In the genomic region with DNA sequence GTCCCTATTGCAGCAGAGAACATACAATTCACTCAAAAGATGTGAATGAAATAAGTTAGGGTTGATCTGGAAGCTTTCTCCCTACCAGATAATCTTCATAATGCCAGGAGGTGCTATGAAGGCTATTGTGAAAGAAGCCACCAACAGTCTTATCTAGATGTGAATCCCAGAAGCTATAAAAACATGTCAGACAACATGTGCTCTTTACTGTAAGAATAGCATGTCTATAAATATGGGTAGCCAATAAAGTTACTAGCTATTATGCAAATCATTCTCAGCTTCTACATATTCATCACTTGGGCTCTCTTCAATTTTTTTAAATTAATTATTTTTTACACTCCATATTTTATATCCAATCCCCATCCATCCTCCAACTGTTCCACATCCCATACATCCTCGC, we compare ENCODE assay signal across 33 mouse cellular contexts.
"Had no signal": no experiment of that assay in that cellular context is flagged by ENCODE, and none has a peak within 500 bp of the region (broad histone marks: within the 10 kb centered on the region; RNA-seq: fewer than 3 reads in every experiment).

No protein-coding gene starts in this region.

- H3K9me3 ChIP-seq: heart, embryonic 13.5 days; heart, embryonic 15.5 days; hindbrain, embryonic 10.5 days; hindbrain, embryonic 12.5 days; hindbrain, embryonic 13.5 days; hindbrain, embryonic 15.5 days; intestine, embryonic 15.5 days; kidney, embryonic 15.5 days had no signal

- H3K9ac ChIP-seq: heart, embryonic 13.5 days; heart, embryonic 15.5 days; hindbrain, embryonic 12.5 days; hindbrain, embryonic 13.5 days; hindbrain, embryonic 14.5 days; hindbrain, embryonic 15.5 days; intestine, embryonic 15.5 days; kidney, embryonic 15.5 days had no signal

- H3K4me3 ChIP-seq: heart, embryonic 13.5 days; heart, embryonic 15.5 days; hindbrain, embryonic 10.5 days; hindbrain, embryonic 12.5 days; hindbrain, embryonic 13.5 days; hindbrain, embryonic 15.5 days; intestine, embryonic 15.5 days; kidney, embryonic 15.5 days; layer of hippocampus, adult 2 months; left cerebral cortex, adult 2 months had no signal

- H3K27me3 ChIP-seq: heart, embryonic 13.5 days; heart, embryonic 15.5 days; hindbrain, embryonic 12.5 days; hindbrain, embryonic 13.5 days; hindbrain, embryonic 15.5 days; intestine, embryonic 15.5 days; kidney, embryonic 15.5 days had no signal

- H3K4me2 ChIP-seq: heart, embryonic 13.5 days; heart, embryonic 15.5 days; hindbrain, embryonic 12.5 days; hindbrain, embryonic 13.5 days; hindbrain, embryonic 14.5 days; hindbrain, embryonic 15.5 days; intestine, embryonic 15.5 days; kidney, embryonic 15.5 days had no signal

- ATAC-seq: hindbrain, embryonic 16.5 days; hindbrain, postnatal 0 days; inflammation-experienced regulatory T-cells, adult 6 months; intestine, embryonic 15.5 days; intestine, embryonic 16.5 days; intestine, postnatal 0 days had no signal

- H3K27ac ChIP-seq: heart, embryonic 13.5 days; heart, embryonic 15.5 days; hindbrain, embryonic 10.5 days; hindbrain, embryonic 12.5 days; hindbrain, embryonic 13.5 days; hindbrain, embryonic 14.5 days; hindbrain, embryonic 15.5 days; hindbrain, postnatal 0 days; intestine, embryonic 15.5 days; kidney, embryonic 15.5 days; kidney, postnatal 0 days; layer of hippocampus, adult 2 months; left cerebral cortex, adult 2 months had no signal

- H3K4me1 ChIP-seq: heart, embryonic 13.5 days; heart, embryonic 15.5 days; hindbrain, embryonic 10.5 days; hindbrain, embryonic 12.5 days; hindbrain, embryonic 13.5 days; hindbrain, embryonic 15.5 days; intestine, embryonic 15.5 days; kidney, embryonic 15.5 days had no signal

- DNase-seq: heart, postnatal 10 days; heart, postnatal 14 days; heart, postnatal 36 days; heart, postnatal 4 days; kidney, adult 11 months; kidney, adult 18-20 months; kidney, adult 2 months; kidney, adult 8-10 months; kidney, adult 9 months; kidney, postnatal 10 days; kidney, postnatal 14 days; kidney, postnatal 25 days; kidney, postnatal 36 days; kidney, postnatal 4 days; layer of hippocampus, adult 9-11 months; layer of hippocampus, postnatal 36 days had no signal

- H3K36me3 ChIP-seq: heart, embryonic 13.5 days; heart, embryonic 15.5 days; hindbrain, embryonic 10.5 days; hindbrain, embryonic 12.5 days; hindbrain, embryonic 13.5 days; hindbrain, embryonic 15.5 days; intestine, embryonic 15.5 days; kidney, embryonic 15.5 days had no signal
